Mouse (Mus musculus) layer of hippocampus, adult 18-20 months (tissue): ENCODE results near the gene Unc93a2. TPM values are rescaled to one million over a fixed set of nuclear protein-coding genes. Genes with fewer than 3 reads are reported as not detected.
A peak's percentile ranks its signal among the peaks of the same experiment; 100 is the strongest.
"Not testable (repeated sequence)": the region's sequence is repeated elsewhere in the genome, so short reads cannot be mapped to it uniquely, and the experiment has no call there.

Experiments
- DNase-seq, 2 experiments: peaks; one replicate each; pipeline ENCODE4 v3.0.0; 2022; ENCODE audit warnings: low spot score in 2 of 2
- total RNA-seq, 2 experiments: library from RNA; stranded (reverse); gene quantifications; 2 replicates each; pipeline ENCODE4 v1.2.3; 2021

Gene Unc93a2
- total RNA-seq, 2 experiments from 2014 or later = 0.13 TPM; not detected in 1

DNA sequence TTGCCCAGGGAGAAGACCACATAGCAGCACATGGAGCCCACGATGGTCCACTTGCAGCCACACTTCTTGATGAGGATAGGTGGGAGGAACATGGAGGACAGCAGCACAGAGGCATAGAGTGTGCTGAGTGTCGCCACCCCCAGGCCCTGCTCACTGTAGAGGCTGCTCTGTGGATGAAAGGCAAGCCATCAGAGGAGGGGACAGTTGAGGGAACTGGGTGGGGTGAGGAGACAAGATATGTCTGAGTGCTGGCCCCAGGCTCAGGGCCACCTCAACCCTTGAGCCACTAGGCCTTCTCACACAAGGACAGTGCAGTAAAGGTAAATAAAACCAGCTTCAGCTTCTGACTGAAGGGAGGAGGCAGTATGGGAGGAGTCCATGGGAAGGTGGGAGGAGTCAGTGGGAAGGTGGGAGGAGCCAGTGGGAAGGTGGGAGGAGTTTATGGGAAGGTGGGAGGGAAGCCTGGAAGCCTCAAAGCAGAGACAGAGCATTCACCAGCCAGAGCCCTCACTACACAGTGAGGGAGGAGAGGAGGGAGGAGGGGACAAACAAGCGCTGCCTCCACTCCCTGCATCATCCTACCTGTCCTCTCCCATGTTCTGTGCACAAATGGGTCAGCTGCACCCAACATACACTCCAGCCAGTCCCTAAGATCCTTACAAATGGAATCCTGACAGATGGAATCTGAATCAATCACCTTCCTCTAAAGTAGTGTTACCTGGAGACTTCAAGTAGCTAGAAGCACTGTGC lies 8.1 kb downstream of the Unc93a2 start:
- not testable (repeated sequence) for DNase-seq

DNA sequence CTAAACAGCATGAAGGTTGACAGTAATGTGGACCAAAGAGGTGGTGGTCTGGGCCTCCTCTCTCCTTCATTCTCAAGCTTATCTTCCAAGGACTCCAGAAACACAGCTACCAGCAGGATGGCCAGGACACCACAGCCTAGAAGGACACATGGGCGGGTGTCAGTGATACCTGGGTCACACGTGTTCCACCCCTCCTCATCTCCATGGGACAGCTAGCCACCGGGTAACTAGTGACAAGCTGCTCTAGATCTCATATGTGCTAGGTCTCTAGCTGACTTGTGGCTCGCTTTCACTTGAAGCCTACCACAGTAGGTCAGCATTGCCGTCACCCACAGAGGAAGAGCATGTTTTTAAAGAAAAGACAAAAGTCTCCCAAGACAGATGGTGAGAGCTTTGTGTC lies 13.4 kb downstream of the Unc93a2 start, which contains the start of gene Gm49630:
Gene Gm49630 (minus strand): TSS at position 101 of the 400 bp plus-strand sequence.
- DNase-seq = not testable (repeated sequence)

DNA sequence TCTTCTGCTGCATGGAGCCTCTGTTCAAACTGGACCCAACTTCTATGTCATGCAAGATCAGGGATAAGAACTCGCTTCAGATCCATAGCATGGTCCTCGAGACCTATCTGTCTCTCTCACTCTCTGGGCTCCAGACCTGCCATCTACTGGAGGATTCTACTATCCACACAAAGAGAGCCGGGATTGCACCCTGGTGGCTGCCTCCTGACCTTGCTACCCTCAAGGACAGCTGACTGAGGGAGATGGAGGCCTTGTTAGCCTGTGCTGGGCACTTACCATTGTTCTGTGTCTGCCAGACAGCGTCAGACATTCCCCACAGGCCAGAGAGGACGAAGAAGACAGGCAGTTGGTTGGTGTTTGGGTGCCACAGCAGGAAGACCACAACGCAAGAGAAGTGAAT lies 15.9 kb downstream of the Unc93a2 start:
- DNase-seq = not testable (repeated sequence)

DNA sequence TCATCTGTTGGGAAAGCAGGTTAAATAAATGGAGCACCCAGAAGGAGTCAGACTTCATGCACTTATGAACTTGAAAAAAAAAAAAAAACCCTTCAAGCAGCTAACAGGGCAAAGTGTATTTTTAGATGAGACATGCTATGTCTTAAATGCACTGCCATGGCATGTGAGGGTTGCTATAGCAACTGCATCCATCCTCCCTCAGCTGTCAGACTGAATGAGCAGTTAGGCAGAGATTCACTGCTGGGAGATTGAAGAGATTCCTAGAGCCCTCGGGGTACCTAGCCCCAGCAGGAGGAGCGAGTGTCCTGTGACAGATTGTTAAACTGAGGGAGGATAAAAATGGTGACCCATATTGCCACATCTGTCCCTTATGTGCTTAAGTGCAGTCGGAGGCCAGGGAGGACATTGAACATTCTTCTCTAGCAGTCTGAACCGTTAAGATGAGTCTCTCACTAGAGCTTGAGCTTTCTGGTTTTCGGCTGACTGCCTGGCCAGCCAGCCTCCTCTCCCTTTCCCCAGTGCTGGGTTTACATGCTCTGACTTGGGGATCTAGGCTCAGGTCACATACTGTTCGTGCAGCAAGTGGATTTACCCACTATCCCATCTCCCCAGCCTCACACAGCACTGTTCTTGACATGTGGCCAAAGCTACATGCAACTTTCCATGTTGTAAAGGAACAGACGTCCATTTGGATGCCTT lies 18.4 kb downstream of the Unc93a2 start:
- DNase-seq = peak in 1 of 2 experiments; percentile 31

DNA sequence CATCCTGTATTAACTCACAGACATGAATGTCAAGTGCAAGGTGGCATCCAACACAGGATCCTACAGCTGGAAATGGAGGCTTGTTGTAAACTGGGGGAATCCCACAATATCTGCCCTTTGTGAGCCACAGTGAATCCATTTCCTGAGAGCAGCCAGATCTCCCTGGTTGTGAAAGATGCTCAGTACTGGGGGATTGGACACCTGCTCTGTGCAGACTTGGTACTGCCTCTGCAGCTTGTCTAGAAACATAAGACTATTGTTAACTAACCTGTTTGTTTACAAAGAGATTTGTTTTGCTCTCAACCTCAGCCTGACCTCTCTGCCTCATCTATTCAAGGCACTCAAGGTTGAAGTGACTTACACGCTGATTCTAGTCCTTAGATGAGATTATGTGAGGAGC lies 19.0 kb downstream of the Unc93a2 start:
- DNase-seq = not testable (repeated sequence)

DNA sequence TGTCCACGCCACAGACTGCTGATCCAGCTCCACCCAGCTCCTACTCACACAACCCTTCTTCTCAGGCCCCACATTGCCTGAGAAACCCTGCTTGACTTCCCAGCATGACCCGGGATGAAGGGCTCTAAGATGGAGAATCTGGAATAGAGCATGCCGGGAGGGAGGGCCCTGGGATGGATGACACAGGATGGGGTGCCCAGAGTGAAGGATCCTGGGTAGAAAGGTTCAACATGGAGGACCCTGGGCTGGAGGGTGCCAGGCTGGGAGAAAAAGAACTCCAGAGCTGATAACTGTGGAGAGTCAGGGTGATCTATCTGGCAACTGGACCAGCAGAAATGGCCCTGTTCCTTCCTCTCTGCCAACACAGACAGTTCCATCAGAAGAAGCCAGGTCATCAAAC lies 19.6 kb downstream of the Unc93a2 start:
- DNase-seq = not testable (repeated sequence)

DNA sequence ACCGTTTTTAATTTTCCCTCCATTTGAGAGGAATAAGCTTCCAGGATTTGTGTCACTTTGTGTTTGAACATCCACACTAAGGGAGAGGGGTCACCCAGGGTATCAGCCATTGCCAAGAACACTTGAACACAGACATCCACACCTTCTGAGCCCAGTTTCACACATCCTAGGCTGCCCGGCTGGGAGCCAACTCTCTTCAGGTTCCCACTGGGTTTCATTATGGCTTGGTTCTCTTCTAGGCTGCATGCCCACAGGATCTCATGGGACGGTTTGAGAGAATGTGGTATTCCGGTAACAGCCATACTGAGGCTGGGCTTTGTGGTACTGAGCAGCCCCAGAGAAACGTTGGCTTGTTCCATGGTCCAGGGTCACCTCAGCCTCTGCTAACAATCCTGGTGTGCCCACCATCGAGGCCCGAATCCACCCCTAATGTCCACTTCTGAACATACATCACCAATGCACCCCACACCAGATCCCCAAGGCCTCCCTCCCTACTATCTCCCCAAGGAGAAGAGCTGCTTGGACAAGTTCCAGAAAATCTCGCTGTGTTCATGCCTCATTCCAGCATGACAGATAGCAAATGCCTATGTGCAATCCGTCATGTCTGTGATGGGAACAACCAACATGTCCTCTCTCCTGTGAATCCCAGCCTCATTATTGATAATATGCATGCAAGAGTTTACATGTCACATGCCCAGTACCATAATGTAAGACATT lies 24.4 kb downstream of the Unc93a2 start:
- DNase-seq = not testable (repeated sequence)

DNA sequence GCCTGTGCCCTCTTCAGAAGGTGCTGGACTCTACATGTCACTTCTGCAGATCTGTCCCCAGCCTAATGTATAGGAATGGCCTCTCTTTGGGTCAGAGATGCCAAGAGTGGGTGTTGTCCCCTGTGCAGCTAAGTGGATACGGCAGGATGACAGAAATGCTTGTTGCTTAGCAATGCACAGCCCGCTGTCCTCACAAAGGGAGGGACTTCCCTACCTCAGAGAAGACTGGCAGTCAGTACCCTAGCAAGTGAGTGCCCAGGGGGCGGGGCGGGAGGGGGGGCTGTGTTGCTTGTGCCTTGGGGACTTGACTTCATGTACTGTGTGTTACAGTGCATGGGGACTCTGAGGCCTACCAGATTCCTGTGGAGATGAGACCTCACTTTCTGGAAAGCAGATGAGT lies 25.5 kb downstream of the Unc93a2 start:
- not testable (repeated sequence) for DNase-seq

DNA sequence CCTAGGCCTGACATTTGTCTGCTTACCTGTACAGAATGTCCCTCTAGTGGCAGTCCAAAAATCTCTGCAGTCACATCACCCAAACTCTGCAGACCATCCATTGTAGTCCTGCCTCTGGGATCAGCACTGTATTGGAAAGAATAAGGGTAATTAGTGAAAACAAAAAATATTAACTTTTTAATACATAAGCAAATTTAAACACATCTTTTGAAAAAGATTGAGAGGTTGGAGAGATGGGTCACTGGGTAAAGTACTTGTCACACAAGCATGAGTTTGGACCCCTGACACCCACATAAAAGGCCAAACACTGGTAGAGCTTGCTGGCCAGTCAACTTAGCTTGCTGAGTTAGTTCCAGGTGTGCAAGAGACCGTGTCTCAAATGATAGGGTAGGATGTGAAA lies 32.7 kb downstream of the Unc93a2 start, which contains the start of gene Ttll2:
Gene Ttll2 (minus strand): TSS at position 101 of the 400 bp plus-strand sequence.
- not testable (repeated sequence) for DNase-seq

DNA sequence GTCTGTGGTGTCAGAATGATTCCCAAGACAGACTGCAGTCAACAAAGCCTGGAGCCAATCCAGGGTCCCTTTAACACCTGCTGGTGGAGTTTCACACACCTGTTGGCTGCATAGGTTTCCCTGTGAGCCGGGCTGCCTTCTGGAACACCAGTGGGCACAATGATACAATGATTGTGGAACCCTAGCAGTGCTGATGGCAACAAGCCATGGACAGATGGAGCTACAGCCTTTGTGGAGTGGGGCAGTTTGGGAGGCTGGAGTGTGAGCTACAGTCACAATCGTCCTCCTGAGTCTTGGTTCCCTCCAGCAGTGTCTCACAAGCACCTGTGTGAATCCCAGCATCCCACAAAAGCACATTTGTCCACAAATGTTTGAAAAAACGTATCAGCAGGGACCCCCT lies 36.5 kb downstream of the Unc93a2 start:
- DNase-seq = not testable (repeated sequence)

DNA sequence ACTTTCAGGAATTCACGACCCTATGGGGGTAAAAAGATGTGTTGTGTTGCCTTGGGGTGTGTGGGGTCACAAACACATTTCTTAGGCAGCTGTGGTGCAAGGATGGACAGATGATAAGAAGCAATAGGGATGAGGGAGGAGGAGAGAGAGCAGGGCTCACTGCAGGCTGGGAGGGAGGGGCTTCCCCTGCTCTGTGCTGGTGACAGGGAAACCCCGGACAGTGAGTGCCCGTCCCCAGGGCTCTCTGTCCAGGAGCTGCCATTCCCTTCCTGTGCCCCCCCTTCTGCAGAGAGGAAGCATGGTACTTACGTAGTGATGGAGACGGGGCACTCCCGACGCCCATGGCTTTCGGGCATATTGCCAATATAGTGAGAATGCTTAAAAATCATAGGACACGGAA lies 47.9 kb downstream of the Unc93a2 start:
- not testable (repeated sequence) for DNase-seq

DNA sequence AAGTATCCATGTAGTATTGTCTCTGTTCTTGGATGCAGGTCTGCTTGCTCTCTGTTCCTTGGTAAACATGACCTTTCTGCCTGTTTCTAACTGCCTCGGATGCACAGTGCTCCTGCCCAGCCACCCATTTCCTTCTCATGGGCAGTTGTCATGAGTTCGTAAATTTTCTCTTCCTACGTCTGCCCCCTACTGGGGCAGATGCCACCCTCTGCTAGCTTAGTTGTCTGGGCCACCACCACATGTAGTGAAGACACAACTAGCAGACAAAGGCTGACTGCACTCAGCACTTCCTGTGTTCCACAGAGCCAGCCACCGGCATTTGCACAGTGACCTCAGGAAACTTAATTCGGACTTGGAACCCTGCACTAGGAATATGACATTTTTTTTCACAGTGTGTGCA lies 52.5 kb downstream of the Unc93a2 start:
- not testable (repeated sequence) for DNase-seq

DNA sequence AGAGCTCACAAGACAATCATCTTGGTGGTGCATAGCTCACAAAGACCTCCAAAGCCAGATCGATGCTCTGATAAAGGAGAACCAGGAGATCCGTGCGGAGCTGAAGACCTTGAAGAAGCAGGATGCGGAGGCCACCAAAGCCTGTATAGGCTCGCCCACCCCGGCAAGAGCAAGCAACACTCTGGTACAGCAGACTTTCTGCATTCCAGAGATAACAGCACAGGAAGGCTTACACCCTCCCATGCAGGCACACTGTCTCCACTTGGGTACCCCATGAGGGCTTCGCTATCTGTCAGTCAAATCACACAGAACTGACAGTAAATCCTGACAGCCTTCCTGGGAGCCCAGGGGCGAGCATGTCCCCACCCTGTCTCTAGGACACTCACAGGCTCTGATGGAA lies 58.8 kb downstream of the Unc93a2 start:
- not testable (repeated sequence) for DNase-seq

DNA sequence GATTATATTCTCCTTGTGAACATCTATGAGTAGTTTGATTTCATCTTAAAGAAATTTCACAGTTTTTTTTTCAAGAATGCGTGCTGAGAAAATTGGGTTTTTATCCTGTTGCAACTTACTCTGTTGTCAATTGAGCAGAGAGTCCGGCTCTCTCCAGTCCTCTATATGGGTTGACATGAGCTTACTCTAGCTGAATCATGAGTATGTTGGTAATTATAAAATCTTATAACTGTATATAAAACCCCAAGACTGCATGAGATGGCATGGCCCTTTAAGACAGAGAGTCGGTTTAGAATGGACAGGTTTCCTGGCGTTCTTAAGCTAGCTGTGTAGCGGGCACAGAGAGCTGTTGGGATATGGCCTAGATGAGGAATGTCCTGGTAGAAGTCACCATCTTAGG lies 60.9 kb downstream of the Unc93a2 start, which contains the start of gene Tcp10a:
Gene Tcp10a (plus strand): TSS at position 301 of the 400 bp plus-strand sequence.
- not testable (repeated sequence) for DNase-seq

DNA sequence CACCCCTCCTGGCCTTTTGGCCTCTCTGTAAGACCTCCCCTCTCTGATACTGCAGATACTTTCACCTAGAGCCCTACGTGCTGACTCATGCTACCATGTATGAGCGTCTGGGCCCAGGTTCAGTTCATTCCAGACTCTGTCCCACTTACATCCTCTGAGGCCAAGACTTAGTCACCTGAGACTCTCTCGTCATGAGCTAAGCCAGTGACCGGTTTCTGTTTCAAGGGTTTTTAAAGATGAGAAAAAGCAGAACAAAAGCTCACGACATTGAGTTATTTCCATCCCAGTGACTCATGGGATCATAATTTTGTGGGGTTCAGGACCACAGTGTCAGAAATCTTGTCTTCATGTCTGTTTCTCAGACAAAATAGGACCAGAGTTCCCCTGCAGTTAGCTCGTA lies 65.5 kb downstream of the Unc93a2 start:
- DNase-seq = not testable (repeated sequence)

DNA sequence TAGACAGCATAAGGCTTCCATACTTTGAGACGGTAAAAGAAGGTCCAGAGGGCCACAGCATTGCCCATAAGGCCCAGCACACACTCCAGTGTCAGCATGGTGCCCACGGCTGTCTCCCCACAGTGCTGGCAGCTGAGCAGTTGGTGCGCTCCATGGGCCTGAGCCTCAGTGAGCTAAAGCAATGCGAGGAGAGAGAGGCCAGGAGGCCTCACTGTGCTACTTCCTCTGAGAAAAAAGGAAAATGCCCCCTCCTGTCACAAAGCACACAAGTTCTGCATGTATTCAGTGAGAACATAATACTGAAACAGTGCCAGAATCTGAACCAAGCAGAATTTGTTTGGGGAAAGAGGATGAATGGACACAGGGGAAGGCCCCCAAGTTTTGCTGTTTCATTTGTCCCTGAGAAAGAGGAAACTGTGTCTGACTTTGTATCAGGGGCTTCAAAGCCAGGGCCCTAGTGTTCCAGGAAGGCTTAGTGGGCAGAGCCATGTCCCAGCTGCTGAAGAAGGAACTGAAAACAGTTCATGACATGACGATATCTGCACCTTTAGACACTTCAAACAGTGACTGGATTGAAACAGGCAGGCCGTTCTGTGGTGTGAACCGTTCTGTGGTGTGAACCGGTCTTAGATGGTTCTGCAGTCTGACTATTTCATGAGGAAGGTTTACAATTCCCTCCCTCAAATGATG lies 69.4 kb downstream of the Unc93a2 start:
- not testable (repeated sequence) for DNase-seq

Other genes starting within 250 kb of the Unc93a2 start
- 10 to 100 TPM; 33.4 to 37.4 TPM for gene Rps6ka2, start 215.3 kb downstream of the Unc93a2 start, total RNA-seq
- under 1 TPM in 1 of 2 experiments, not detected in 1; 0.22 TPM for gene Tcp10a, start 60.8 kb downstream of the Unc93a2 start, total RNA-seq
- not detected for gene Ttll2, start 32.8 kb downstream of the Unc93a2 start, total RNA-seq
- not detected for gene Gm49630, start 13.5 kb downstream of the Unc93a2 start, total RNA-seq